In the genomic region with DNA sequence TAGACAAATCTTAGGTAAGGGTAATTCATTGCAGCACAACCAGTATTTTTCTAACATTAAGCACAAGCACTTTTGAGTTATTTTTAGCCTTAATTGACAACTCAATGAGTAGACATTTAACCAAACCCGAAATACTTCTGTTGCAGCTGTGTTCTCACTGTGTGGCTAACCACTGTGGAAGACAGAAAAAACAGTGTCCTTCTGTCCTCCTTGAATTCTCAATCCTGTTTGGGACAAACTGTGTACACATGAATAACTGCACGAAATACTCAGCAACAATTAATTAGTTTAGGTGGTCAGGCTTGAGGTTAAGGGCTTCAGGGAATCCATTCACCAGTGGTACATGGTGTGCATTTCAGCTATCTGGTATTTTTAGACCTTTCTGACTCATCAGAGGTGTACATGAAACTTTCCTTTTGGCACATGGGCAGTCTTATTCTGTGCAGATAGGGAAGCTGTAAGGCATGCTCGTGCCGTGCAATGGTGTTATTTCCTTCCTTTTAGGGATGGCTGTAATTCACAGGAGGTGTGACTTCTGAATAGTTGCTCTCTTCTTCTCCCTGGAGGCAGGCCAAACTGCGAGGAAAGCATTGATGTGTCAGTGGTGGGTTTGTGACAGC, we compare ENCODE assay signal across 17 mouse cellular contexts.
DNase-seq lines count a peak whose midpoint lies in the region; ATAC-seq and TF ChIP-seq lines count a peak whose summit lies in the region.
"Had no signal": no experiment of that assay in that cellular context is flagged by ENCODE, and none has a peak within 500 bp of the region (broad histone marks: within the 10 kb centered on the region; RNA-seq: fewer than 3 reads in every experiment).

No protein-coding gene starts in this region.

- TF ChIP-seq EP300 in heart, adult 2 months (IDR thresholded peaks at IDR 0.05; ENCODE audit: insufficient read depth, low read depth, low read length) = no peak
- no peak for TF ChIP-seq EP300 in lung, postnatal 0 days (IDR thresholded peaks at IDR 0.05)

- no peak overlapping the region for H3K4me2 ChIP-seq in heart, embryonic 12.5 days
- no peak overlapping the region for H3K4me2 ChIP-seq in lung, postnatal 0 days (replicated peaks; ENCODE audit: low read depth, low read length)
- H3K4me2 ChIP-seq: hindbrain, embryonic 12.5 days; limb, embryonic 12.5 days; liver, embryonic 15.5 days had no signal

- H3K36me3 ChIP-seq in heart, embryonic 12.5 days = no peaks in the 10 kb centered on the region
- no peaks in the 10 kb centered on the region for H3K36me3 ChIP-seq in heart, adult 2 months (ENCODE audit: control insufficient read depth, insufficient read depth, low read length)
- H3K36me3 ChIP-seq in lung, postnatal 0 days (ENCODE audit: insufficient read depth, low read length) = no peaks in the 10 kb centered on the region
- H3K36me3 ChIP-seq: hindbrain, embryonic 12.5 days; limb, embryonic 12.5 days; liver, embryonic 15.5 days had no signal

- no peak overlapping the region for H3K4me3 ChIP-seq in heart, embryonic 12.5 days
- no peak overlapping the region for H3K4me3 ChIP-seq in heart, adult 2 months
- H3K4me3 ChIP-seq in lung, postnatal 0 days (ENCODE audit: low read depth, low read length) = no peak overlapping the region
- no peak overlapping the region for H3K4me3 ChIP-seq in lung, adult 2 months (replicated peaks; ENCODE audit: extremely low read depth, low read depth, low read length)
- H3K4me3 ChIP-seq: gastrocnemius, adult 2 months; hindbrain, embryonic 12.5 days; limb, embryonic 12.5 days; liver, embryonic 15.5 days had no signal

- TF ChIP-seq POLR2A in heart, adult 2 months (IDR thresholded peaks at IDR 0.05; ENCODE audit: insufficient read depth, low read depth, low read length) = no peak
- TF ChIP-seq POLR2A in lung, adult 2 months (IDR thresholded peaks at IDR 0.05; ENCODE audit: borderline replicate concordance, extremely low read depth, low read depth, low read length) = no peak
- no peak for TF ChIP-seq POLR2A in brain, embryonic 14.5 days (IDR thresholded peaks at IDR 0.05; ENCODE audit: borderline replicate concordance, extremely low read depth, insufficient read depth, insufficient read length, poor library complexity, severe bottlenecking)

- 35% methylated on average over 5 of the region's 5 CpGs for WGBS in heart, embryonic 12.5 days
- 23% methylated on average over 5 of the region's 5 CpGs for WGBS in heart, adult 2 months
- 30% methylated on average over 5 of the region's 5 CpGs for WGBS in lung, postnatal 0 days
- 23% methylated on average over 5 of the region's 5 CpGs for WGBS in lung, adult 2 months

- peak overlapping the region; percentile 77 for H3K27ac ChIP-seq in heart, embryonic 12.5 days (ENCODE audit: poor library complexity, severe bottlenecking)
- H3K27ac ChIP-seq in heart, adult 2 months = no peak overlapping the region
- H3K27ac ChIP-seq in lung, postnatal 0 days (ENCODE audit: low read length) = no peak overlapping the region
- H3K27ac ChIP-seq: gastrocnemius, adult 2 months; hindbrain, embryonic 12.5 days; limb, embryonic 12.5 days; liver, embryonic 15.5 days had no signal

- ATAC-seq in heart, embryonic 12.5 days (ENCODE audit: insufficient number of reproducible peaks, low FRiP score) = peak; percentile 53; the same call in 1 of the 2 replicates
- peak; percentile 59 for ATAC-seq in lung, postnatal 0 days
- 0 out of 2 replicates have a peak, but pooled peaks have one; percentile 44 for ATAC-seq in megakaryocyte progenitor cell, adult 5-6 weeks (replicated peaks; ENCODE audit: poor library complexity)
- no peak for ATAC-seq in monocyte, adult 5-6 weeks (replicated peaks; ENCODE audit: insufficient number of reproducible peaks, low FRiP score, low TSS enrichment, poor library complexity, severe bottlenecking)

- DNase-seq in heart, adult 2 months = no peak
- DNase-seq in lung, postnatal 0 days (ENCODE audit: low spot score) = peak; percentile 49
- DNase-seq in lung, adult 2 months = no peak
- peak; percentile 11 for DNase-seq in brain, embryonic 14.5 days (ENCODE audit: low read depth)
- no peak for DNase-seq in urinary bladder, postnatal 4 days (ENCODE audit: low spot score in 2 of 2)
- DNase-seq: cerebellum, adult 2 months; embryo, embryonic 11 days; gastrocnemius, adult 2 months; kidney, adult 11 months; kidney, postnatal 14 days; right cerebral cortex, adult 18-20 months had no signal

- no peaks in the 10 kb centered on the region for H3K79me2 ChIP-seq in heart, adult 2 months (replicated peaks; ENCODE audit: control insufficient read depth, insufficient read depth, low read length)

- no peak for TF ChIP-seq CTCF in heart, adult 2 months (IDR thresholded peaks at IDR 0.05)
- no peak for TF ChIP-seq CTCF in lung, postnatal 0 days (IDR thresholded peaks at IDR 0.05)
- no peak for TF ChIP-seq CTCF in lung, adult 2 months (IDR thresholded peaks at IDR 0.05; ENCODE audit: insufficient read depth, low read length)
- TF ChIP-seq CTCF in brain, embryonic 14.5 days (IDR thresholded peaks at IDR 0.05; ENCODE audit: borderline replicate concordance, extremely low read depth, insufficient read depth, insufficient read length) = no peak

- H3K4me1 ChIP-seq in heart, embryonic 12.5 days (replicated peaks) = peaks cover 11% of the 10 kb centered on the region
- no peaks in the 10 kb centered on the region; the same call in 1 of the 2 replicates for H3K4me1 ChIP-seq in heart, adult 2 months (ENCODE audit: control insufficient read depth, insufficient read depth, low read length)
- H3K4me1 ChIP-seq in lung, postnatal 0 days (ENCODE audit: insufficient read depth, low read depth, low read length) = no peaks in the 10 kb centered on the region
- H3K4me1 ChIP-seq in lung, adult 2 months (ENCODE audit: control insufficient read depth, insufficient read depth, low read length) = no peaks in the 10 kb centered on the region
- H3K4me1 ChIP-seq: hindbrain, embryonic 12.5 days; limb, embryonic 12.5 days; liver, embryonic 15.5 days had no signal

- H3K27me3 ChIP-seq in heart, embryonic 12.5 days (replicated peaks) = no peaks in the 10 kb centered on the region
- no peaks in the 10 kb centered on the region for H3K27me3 ChIP-seq in heart, adult 2 months (ENCODE audit: control insufficient read depth, insufficient read depth, low read length)
- no peaks in the 10 kb centered on the region for H3K27me3 ChIP-seq in lung, postnatal 0 days (replicated peaks; ENCODE audit: insufficient read depth, low read length)
- H3K27me3 ChIP-seq: hindbrain, embryonic 12.5 days; limb, embryonic 12.5 days; liver, embryonic 15.5 days had no signal

- intact Hi-C loops in heart, adult 2 months (cut with DNase I) = no loop called here

- H3K9ac ChIP-seq in heart, embryonic 12.5 days = no peak overlapping the region
- no peak overlapping the region for H3K9ac ChIP-seq in heart, adult 2 months (ENCODE audit: low read depth, low read length)
- H3K9ac ChIP-seq in lung, postnatal 0 days (replicated peaks; ENCODE audit: low read depth) = no peak overlapping the region
- H3K9ac ChIP-seq: hindbrain, embryonic 12.5 days; limb, embryonic 12.5 days; liver, embryonic 15.5 days had no signal

- H3K9me3 ChIP-seq in heart, embryonic 12.5 days (replicated peaks) = no peaks in the 10 kb centered on the region
- H3K9me3 ChIP-seq in lung, postnatal 0 days (ENCODE audit: low read length) = no peaks in the 10 kb centered on the region
- H3K9me3 ChIP-seq: hindbrain, embryonic 12.5 days; limb, embryonic 12.5 days; liver, embryonic 15.5 days had no signal

Comparison
In these comparisons a context has a peak if more than half of its experiments do, and no peak if none do; other contexts are left out.
1. DNase-seq: peak in lung, postnatal 0 days (single experiment) and brain, embryonic 14.5 days (single experiment); none in heart, adult 2 months (0 of 2), lung, adult 2 months (single experiment) and urinary bladder, postnatal 4 days (0 of 2).